Mouse (Mus musculus) bone marrow, adult 2 months (tissue): ENCODE results near the gene Pwp2. TPM values are rescaled to one million over a fixed set of nuclear protein-coding genes. Genes with fewer than 3 reads are reported as not detected.

Experiments
- H3K27ac ChIP-seq: fragments of 200-500 bp; 2 replicates; pipeline ENCODE4 v1.5.1; 2012; ENCODE audit warnings: low read depth, mild to moderate bottlenecking, control low read depth, inconsistent platforms, low read length; ENCODE audit not compliant: control insufficient read depth, poor library complexity, insufficient read depth
- H3K4me1 ChIP-seq: fragments of 200-500 bp; 2 replicates; pipeline ENCODE4 v1.6.1; 2011; ENCODE audit warnings: low read length; ENCODE audit not compliant: control insufficient read depth, insufficient read depth
- H3K4me3 ChIP-seq: fragments of 200-500 bp; replicated peaks from 2 replicates; pipeline ENCODE3; 2011; ENCODE audit warnings: mild to moderate bottlenecking, low read depth, low read length, control low read depth; ENCODE audit not compliant: control insufficient read depth
- CTCF ChIP-seq: fragments of 200-500 bp; IDR thresholded peaks from 2 replicates; pipeline ENCODE4 v1.5.1; 2011; ENCODE audit warnings: low read length, control low read depth; ENCODE audit not compliant: control insufficient read depth, insufficient read depth
- POLR2A ChIP-seq: fragments of 200-500 bp; IDR thresholded peaks from 2 replicates; pipeline ENCODE4 v1.6.1; 2011; ENCODE audit warnings: low read depth, mild to moderate bottlenecking, control low read depth, low read length, borderline replicate concordance; ENCODE audit not compliant: control insufficient read depth
- WGBS: fragments of 180-500 bp; shearing (Covaris S2); methylation state at CpG from one replicate; pipeline ENCODE4 v1.1.7; 2018; 5-methylcytosine and 5-hydroxymethylcytosine counted together
- polyA plus RNA-seq: library from polyadenylated mRNA; stranded (reverse); fragments of >200 nt; gene quantifications from 2 replicates; pipeline ENCODE4 v1.2.4, GENCODE M21; 2011; ENCODE audit warnings: low replicate concordance; ENCODE audit not compliant: missing spikeins, insufficient read depth, insufficient read length

The Pwp2 gene
- polyA plus RNA-seq, 1 experiment, result 13.9 TPM

DNA sequence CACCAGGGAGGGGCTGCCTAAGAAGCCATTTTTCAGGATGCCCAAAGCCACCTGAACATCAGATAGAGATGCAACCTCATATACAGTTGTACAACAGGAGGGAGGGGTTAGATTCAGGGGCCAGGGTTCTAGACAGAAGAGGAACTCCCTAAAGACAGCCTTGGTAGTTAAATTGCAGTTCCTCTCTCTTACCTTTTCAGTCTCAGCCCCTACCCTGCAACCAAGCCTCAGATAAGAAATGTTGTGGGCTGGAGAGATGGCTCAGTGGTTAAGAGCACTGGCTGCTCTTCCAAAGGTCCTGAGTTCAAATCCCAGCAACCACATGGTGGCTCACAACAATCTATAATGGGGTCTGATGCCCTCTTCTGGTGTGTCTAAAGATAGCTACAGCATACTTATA is 17.2 kb downstream of the Pwp2 start:
- no peak for TF ChIP-seq CTCF
- Histone ChIP-seq H3K4me3 (no peak overlapping the region), H3K27ac (no peak overlapping the region), H3K4me1 (no peaks in the 10 kb centered on the region; the same call in 1 of the 2 replicates)

- Histone ChIP-seq H3K27ac (no peak overlapping the region), H3K4me1 (no peaks in the 10 kb centered on the region; the same call in 1 of the 2 replicates), H3K4me3 (no peak overlapping the region)
- TF ChIP-seq CTCF, result no peak
- TF ChIP-seq POLR2A, result no peak
- WGBS, result 90% methylated on average over 7 of the region's 7 CpGs
These were observed 17.6 kb downstream of the Pwp2 start for GRCm38 (mm10) chr10:78167333-78167732.

- Histone ChIP-seq H3K4me1 (peaks cover 5% of the 10 kb centered on the region), H3K4me3 (no peak overlapping the region), H3K27ac (no peak overlapping the region)
- no peak for TF ChIP-seq CTCF
- TF ChIP-seq POLR2A, result no peak
- 93% methylated on average over 21 of the region's 21 CpGs for WGBS
These were observed 19.5 kb downstream of the Pwp2 start for GRCm38 (mm10) chr10:78165256-78166005.

GRCm38 (mm10) chr10:78164786-78165185 is 20.2 kb downstream of the Pwp2 start:
- Histone ChIP-seq H3K4me3 (no peak overlapping the region), H3K4me1 (peaks cover 7% of the 10 kb centered on the region), H3K27ac (no peak overlapping the region)
- no peak for TF ChIP-seq CTCF
- no peak for TF ChIP-seq POLR2A
- 89% methylated on average over 12 of the region's 12 CpGs for WGBS

- 16% methylated on average over 4 of the region's 4 CpGs for WGBS
- TF ChIP-seq POLR2A, result no peak
- TF ChIP-seq CTCF, result peak; percentile 86
- no peak overlapping the region for H3K4me3 ChIP-seq
- H3K4me1 ChIP-seq, result peaks cover 7% of the 10 kb centered on the region
- H3K27ac ChIP-seq, result no peak overlapping the region
These were observed 21.0 kb downstream of the Pwp2 start for GRCm38 (mm10) chr10:78163923-78164322.

DNA sequence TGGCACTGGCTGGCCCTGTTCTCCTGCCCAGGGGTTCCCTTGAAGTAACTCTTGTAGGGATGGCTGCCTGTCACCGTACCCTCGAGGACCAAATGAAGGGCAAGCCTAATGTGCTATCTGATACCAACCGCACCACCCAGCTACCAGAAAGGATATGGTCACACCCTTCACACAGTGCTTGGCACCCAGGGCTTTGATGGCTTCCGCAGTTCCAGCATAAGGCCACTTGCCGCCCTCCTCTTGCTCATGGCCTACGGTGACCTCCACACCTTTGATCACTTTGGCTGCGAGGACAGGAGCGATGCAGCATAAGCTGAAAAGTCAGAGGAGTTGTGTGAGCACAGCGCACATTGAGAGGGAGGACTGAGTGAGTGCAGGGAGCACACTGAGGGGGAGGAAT is 21.7 kb downstream of the Pwp2 start:
- Histone ChIP-seq H3K27ac (no peak overlapping the region), H3K4me1 (peaks cover 9% of the 10 kb centered on the region), H3K4me3 (no peak overlapping the region)
- WGBS, result 85% methylated on average over 9 of the region's 9 CpGs
- TF ChIP-seq CTCF (no peak), POLR2A (no peak)

- Histone ChIP-seq H3K27ac (no peak overlapping the region), H3K4me1 (peaks cover 11% of the 10 kb centered on the region), H3K4me3 (no peak overlapping the region)
- WGBS, result 88% methylated on average over 12 of the region's 12 CpGs
- TF ChIP-seq POLR2A, result no peak
These were observed 22.3 kb downstream of the Pwp2 start for GRCm38 (mm10) chr10:78162646-78163045.

GRCm38 (mm10) chr10:78161096-78161495 is 23.9 kb downstream of the Pwp2 start:
- no peak overlapping the region for H3K4me3 ChIP-seq
- H3K27ac ChIP-seq, result 0 out of 2 replicates have a peak overlapping the region, but pooled peaks have one; percentile 30
- H3K4me1 ChIP-seq, result peaks cover 11% of the 10 kb centered on the region
- WGBS, result 48% methylated on average over 8 of the region's 8 CpGs
- TF ChIP-seq CTCF (no peak), POLR2A (no peak)
